Mouse (Mus musculus): Measurements from ENCODE around the gene Ahnak. TPM values are rescaled to one million over a fixed set of nuclear protein-coding genes. Genes with fewer than 3 reads are reported as not detected.

Gene Ahnak
- polyA plus RNA-seq, 1 experiment, result 11.9 TPM

- Histone ChIP-seq H3K27me3 (replicated peaks; ENCODE audit: control insufficient read depth, insufficient read depth, low read length) (no peaks in the 10 kb centered on the region), H3K4me1 (ENCODE audit: control insufficient read depth, insufficient read depth, low read length) (peaks cover 17% of the 10 kb centered on the region; the same call in 1 of the 2 replicates), H3K4me3 (ENCODE audit: insufficient read depth, low read depth, low read length) (peak overlapping the region; percentile 97), H3K27ac (ENCODE audit: insufficient read depth, low read depth, low read length) (peak overlapping the region; percentile 94), H3K36me3 (ENCODE audit: control insufficient read depth, insufficient read depth, low read length) (no peaks in the 10 kb centered on the region)
- DNase-seq, result peak; percentile 92
- TF ChIP-seq POLR2A (IDR thresholded peaks at IDR 0.05; ENCODE audit: low read depth, low read length) (no peak), CTCF (conservative IDR thresholded peaks at IDR 0.05; ENCODE audit: insufficient read depth, insufficient read length, low read depth, low read length) (no peak)
- under 1% methylated on average over 51 of the region's 53 CpGs for WGBS
Observed at GRCm38 (mm10) chr19:8989567-8990431, 715 bp downstream of the Ahnak start.

- no peak for DNase-seq
- Histone ChIP-seq H3K36me3 (ENCODE audit: control insufficient read depth, insufficient read depth, low read length) (no peaks in the 10 kb centered on the region), H3K27me3 (replicated peaks; ENCODE audit: control insufficient read depth, insufficient read depth, low read length) (no peaks in the 10 kb centered on the region), H3K4me1 (ENCODE audit: control insufficient read depth, insufficient read depth, low read length) (peaks cover 17% of the 10 kb centered on the region; the same call in 1 of the 2 replicates), H3K27ac (ENCODE audit: insufficient read depth, low read depth, low read length) (peak overlapping the region; percentile 79), H3K4me3 (ENCODE audit: insufficient read depth, low read depth, low read length) (peak overlapping the region; percentile 97)
- WGBS, result 20% methylated on average over 15 of the region's 15 CpGs
- no peak for TF ChIP-seq CTCF (conservative IDR thresholded peaks at IDR 0.05; ENCODE audit: insufficient read depth, insufficient read length, low read depth, low read length)
- TF ChIP-seq POLR2A (IDR thresholded peaks at IDR 0.05; ENCODE audit: low read depth, low read length), result no peak
Observed at GRCm38 (mm10) chr19:8990432-8991102, 1.5 kb downstream of the Ahnak start.

DNA sequence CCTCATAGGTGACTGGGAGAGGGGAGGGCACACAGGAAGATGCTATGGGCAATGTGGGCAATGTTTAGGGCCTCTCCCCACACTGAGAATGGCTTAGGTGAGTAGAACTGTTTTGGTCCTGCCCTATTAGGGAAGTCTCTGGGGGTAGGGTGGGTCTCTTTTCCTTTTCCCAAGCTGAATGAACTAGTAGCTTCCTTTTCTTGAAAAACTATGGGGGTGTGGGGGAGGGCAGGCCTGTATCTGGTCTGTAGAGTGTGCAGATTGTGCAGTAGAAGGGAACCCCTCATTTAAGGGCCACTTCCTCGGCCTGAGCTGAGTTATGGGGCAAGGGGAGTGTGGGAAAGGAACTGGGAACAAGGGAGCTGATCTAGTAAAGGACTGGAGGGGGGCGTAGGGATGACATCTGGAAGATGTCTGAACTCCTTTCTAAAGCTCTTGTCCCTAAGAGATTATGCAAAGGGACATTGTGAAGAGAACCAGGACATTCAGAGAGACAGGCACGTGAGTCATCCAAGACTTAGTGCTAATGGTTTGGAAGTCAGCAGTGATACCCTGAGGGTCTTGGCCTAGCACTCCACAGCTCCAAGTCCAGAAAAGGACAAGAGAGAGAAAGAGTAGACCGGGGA is 2.3 kb downstream of the Ahnak start:
- Histone ChIP-seq H3K4me1 (ENCODE audit: control insufficient read depth, insufficient read depth, low read length) (peaks cover 17% of the 10 kb centered on the region; the same call in 1 of the 2 replicates), H3K27ac (ENCODE audit: insufficient read depth, low read depth, low read length) (peak overlapping the region; percentile 79), H3K27me3 (replicated peaks; ENCODE audit: control insufficient read depth, insufficient read depth, low read length) (no peaks in the 10 kb centered on the region), H3K36me3 (ENCODE audit: control insufficient read depth, insufficient read depth, low read length) (no peaks in the 10 kb centered on the region), H3K4me3 (ENCODE audit: insufficient read depth, low read depth, low read length) (peak overlapping the region; percentile 24; the same call in 1 of the 2 replicates)
- DNase-seq, result peak; percentile 45
- TF ChIP-seq POLR2A (IDR thresholded peaks at IDR 0.05; ENCODE audit: low read depth, low read length), result no peak
- TF ChIP-seq CTCF (conservative IDR thresholded peaks at IDR 0.05; ENCODE audit: insufficient read depth, insufficient read length, low read depth, low read length), result no peak
- WGBS, result 61% methylated on average over 4 of the region's 4 CpGs

DNA sequence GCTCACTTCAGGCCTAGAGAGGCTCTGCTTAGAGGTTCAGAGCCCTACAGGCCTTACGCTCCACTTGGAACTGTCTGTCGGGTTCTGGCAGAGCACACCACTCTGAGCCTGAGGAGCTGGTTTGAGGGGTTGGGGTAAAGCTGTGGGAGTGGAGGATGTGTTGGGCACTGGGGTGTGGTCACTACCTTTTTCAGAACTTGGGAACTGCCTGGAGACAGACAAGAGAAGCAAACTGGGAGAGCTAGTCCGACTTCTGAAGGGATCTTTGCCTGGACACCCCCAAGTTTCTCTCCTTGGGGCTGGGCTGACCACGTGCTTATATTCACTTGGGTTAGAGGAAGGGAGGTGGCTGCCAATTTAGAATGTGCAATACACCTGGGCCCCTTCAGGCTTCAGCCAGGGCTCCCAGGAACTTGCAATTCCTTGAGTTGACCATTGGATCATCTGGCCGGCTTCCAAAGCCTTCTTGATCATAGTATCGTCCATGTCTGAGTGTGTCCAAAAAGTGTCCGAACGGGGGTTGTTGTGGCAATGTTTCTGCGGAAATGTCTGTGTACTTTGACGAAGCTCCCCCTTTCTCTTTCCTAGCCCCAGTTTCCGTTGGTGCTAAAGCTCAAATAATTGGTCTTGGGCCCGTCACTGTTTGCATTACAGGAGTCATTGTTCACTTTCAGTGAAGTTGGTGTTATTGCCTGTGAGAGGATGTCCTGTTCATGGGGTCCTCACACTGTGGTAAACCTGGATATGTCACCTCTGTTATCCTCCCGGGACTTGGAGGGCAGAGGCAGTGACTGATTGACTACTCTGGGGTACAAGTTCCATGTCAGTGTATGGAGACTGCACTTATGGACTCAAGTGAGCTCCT is 3.0 kb downstream of the Ahnak start:
- peak overlapping the region; percentile 79 for H3K27ac ChIP-seq (ENCODE audit: insufficient read depth, low read depth, low read length)
- peaks cover 17% of the 10 kb centered on the region for H3K4me1 ChIP-seq (ENCODE audit: control insufficient read depth, insufficient read depth, low read length)
- WGBS, result 49% methylated on average over 13 of the region's 13 CpGs
- peak overlapping the region; percentile 4 for H3K4me3 ChIP-seq (ENCODE audit: insufficient read depth, low read depth, low read length)
- H3K27me3 ChIP-seq (replicated peaks; ENCODE audit: control insufficient read depth, insufficient read depth, low read length), result no peaks in the 10 kb centered on the region
- TF ChIP-seq CTCF (conservative IDR thresholded peaks at IDR 0.05; ENCODE audit: insufficient read depth, insufficient read length, low read depth, low read length) (no peak), POLR2A (IDR thresholded peaks at IDR 0.05; ENCODE audit: low read depth, low read length) (no peak)
- DNase-seq, result peak; percentile 79
- no peaks in the 10 kb centered on the region for H3K36me3 ChIP-seq (ENCODE audit: control insufficient read depth, insufficient read depth, low read length)

DNA sequence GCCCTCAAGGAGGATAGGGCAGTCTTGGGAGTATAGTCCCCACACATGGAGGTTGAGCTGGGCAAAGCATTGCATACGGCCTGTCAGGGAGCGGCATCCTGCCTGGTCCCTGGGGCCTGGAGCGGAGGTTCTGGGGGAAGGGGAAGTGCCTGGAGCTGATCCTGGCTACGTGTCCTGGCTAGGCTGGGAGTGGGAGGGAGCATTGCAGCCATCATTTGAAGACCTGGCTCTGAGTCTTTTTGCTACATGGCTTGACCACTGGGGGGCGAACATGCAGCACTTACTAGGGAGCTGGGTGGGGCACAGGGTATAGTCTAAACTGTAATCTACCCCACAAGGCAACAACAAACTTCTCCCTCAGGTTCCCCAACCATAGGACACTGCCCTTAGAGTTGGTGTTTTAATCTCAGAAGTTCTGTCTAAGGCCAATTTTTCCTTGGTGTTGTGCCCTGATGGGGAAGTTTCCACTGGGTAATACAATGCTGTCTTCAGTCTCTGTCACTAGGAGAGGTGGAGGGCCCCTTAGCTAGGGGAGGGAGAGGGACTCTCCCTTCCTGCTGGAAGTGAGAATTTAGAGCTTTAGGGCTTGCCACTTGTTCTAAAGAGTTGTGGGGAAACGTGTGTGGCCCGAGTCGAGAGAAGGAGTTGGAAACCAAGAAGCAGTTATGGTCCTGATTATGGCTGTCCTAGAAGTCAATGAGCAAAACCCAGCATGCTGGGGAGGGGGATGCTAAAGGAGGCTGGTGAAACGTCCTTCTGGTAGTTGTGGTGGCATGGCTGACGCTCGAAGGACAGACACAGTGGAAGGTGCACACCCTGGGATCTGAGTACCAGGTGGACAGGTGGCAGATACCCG is 3.9 kb downstream of the Ahnak start:
- WGBS, result 33% methylated on average over 12 of the region's 12 CpGs
- H3K4me3 ChIP-seq (ENCODE audit: insufficient read depth, low read depth, low read length), result peak overlapping the region; percentile 4
- no peaks in the 10 kb centered on the region for H3K36me3 ChIP-seq (ENCODE audit: control insufficient read depth, insufficient read depth, low read length)
- no peak for TF ChIP-seq POLR2A (IDR thresholded peaks at IDR 0.05; ENCODE audit: low read depth, low read length)
- TF ChIP-seq CTCF (conservative IDR thresholded peaks at IDR 0.05; ENCODE audit: insufficient read depth, insufficient read length, low read depth, low read length), result peak; percentile 81
- no peaks in the 10 kb centered on the region for H3K27me3 ChIP-seq (replicated peaks; ENCODE audit: control insufficient read depth, insufficient read depth, low read length)
- peak; percentile 91 for DNase-seq
- H3K4me1 ChIP-seq (ENCODE audit: control insufficient read depth, insufficient read depth, low read length), result peaks cover 22% of the 10 kb centered on the region
- peak overlapping the region; percentile 79 for H3K27ac ChIP-seq (ENCODE audit: insufficient read depth, low read depth, low read length)

GRCm38 (mm10) chr19:8993625-8993912 is 4.5 kb downstream of the Ahnak start:
- no peak for TF ChIP-seq POLR2A (IDR thresholded peaks at IDR 0.05; ENCODE audit: low read depth, low read length)
- no peak for TF ChIP-seq CTCF (conservative IDR thresholded peaks at IDR 0.05; ENCODE audit: insufficient read depth, insufficient read length, low read depth, low read length)
- peak overlapping the region; percentile 20 for H3K27ac ChIP-seq (ENCODE audit: insufficient read depth, low read depth, low read length)
- no peak overlapping the region for H3K4me3 ChIP-seq (ENCODE audit: insufficient read depth, low read depth, low read length)
- H3K4me1 ChIP-seq (ENCODE audit: control insufficient read depth, insufficient read depth, low read length), result peaks cover 20% of the 10 kb centered on the region
- H3K36me3 ChIP-seq (ENCODE audit: control insufficient read depth, insufficient read depth, low read length), result no peaks in the 10 kb centered on the region
- no peak for DNase-seq
- WGBS, result 50% methylated on average over 2 of the region's 2 CpGs
- no peaks in the 10 kb centered on the region for H3K27me3 ChIP-seq (replicated peaks; ENCODE audit: control insufficient read depth, insufficient read depth, low read length)
